Mouse (Mus musculus): ENCODE measurements around the gene Dync1i1. TPM values are rescaled to one million over a fixed set of nuclear protein-coding genes. Genes with fewer than 3 reads are reported as not detected.

Gene Dync1i1
- total and polyA plus RNA-seq, 3 experiments: 0.41 to 0.43 (median 0.42) TPM

DNA sequence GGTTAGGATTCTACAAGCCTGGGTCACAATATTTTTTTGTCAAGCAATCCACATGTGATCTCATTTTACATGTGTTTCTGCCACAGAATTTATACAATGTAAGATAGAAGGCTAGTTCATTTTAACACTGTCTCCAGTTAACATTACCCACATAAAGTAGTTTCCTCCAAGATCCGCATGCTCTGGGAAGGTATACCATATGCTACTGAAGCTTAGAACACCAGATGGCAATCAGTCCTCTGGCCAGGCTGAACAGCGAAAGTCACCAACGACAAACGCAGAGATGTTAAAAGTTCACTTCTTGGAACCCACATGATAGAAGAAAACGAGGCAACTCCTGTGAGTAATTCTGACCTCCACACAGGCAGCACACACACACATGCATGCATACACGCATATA, 265.8 kb downstream of the Dync1i1 start:
- Histone ChIP-seq H3K4me1 (ENCODE audit: control insufficient read depth, insufficient read depth, low read length) (peaks cover 5% of the 10 kb centered on the region), H3K27ac (no peak overlapping the region), H3K36me3 (ENCODE audit: control insufficient read depth, insufficient read depth, low read length) (no peaks in the 10 kb centered on the region), H3K9ac (ENCODE audit: low read depth, low read length) (no peak overlapping the region), H3K79me2 (replicated peaks; ENCODE audit: control insufficient read depth, insufficient read depth, low read length) (no peaks in the 10 kb centered on the region), H3K4me3 (no peak overlapping the region), H3K27me3 (ENCODE audit: control insufficient read depth, insufficient read depth, low read length) (no peaks in the 10 kb centered on the region; the same call in 1 of the 2 replicates)
- intact Hi-C loops (cut with DNase I): no loop called here
- TF ChIP-seq EP300 (IDR thresholded peaks at IDR 0.05; ENCODE audit: insufficient read depth, low read depth, low read length): no peak
- WGBS: 86% methylated on average over 6 of the region's 6 CpGs
- DNase-seq: no peak

DNA sequence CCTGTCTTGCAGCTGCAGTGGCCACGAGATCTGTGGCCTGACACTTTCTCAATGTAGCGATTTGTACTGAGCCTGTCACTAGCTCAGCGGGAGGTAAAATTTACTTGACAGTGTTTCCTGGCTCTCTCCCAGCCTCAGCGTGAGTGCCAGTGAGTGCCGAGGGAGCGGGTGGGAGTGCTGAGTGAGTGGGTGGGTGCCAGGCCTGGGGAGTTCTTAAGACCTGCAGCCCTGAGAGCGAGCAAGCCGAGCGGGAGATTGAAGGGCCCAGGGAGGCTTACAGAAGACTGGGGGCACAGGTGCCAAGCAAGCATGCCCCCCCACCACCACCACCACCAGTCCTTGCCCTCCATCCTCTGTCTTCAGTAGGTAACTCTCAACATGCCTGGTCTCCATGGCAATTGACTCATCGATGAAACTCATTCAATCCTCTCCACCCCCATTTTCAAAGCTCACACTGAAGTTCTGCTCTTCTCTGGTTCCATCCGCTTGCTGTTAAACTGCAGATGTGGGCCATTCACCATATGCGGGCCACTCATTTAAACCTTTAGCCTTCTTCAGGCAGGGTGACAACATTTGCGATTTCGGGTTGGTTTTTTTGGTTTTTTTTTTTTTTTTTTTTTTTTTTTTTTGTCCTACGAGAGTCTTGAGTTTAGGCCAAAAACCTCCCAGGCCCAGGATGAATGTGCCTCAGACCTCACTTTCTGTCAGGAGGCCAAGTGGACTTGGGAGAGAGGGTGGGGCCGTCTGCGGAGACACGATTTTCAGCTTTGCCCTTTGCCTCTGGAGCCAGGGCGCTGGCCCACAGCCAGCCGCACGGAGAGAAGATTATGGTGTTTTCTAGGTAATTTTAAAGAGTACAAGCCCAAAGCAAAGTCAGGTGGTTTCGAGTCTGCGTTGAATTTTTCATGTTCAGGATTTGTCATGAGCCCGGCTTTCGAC, 266.6 kb downstream of the Dync1i1 start:
- Histone ChIP-seq H3K4me3 (peak overlapping the region; percentile 10; the same call in 1 of the 2 replicates), H3K9ac (ENCODE audit: low read depth, low read length) (no peak overlapping the region), H3K4me1 (ENCODE audit: control insufficient read depth, insufficient read depth, low read length) (peaks cover 5% of the 10 kb centered on the region), H3K36me3 (ENCODE audit: control insufficient read depth, insufficient read depth, low read length) (no peaks in the 10 kb centered on the region), H3K27ac (no peak overlapping the region), H3K79me2 (replicated peaks; ENCODE audit: control insufficient read depth, insufficient read depth, low read length) (no peaks in the 10 kb centered on the region), H3K27me3 (ENCODE audit: control insufficient read depth, insufficient read depth, low read length) (no peaks in the 10 kb centered on the region; the same call in 1 of the 2 replicates)
- 37% methylated on average over 25 of the region's 25 CpGs for WGBS
- intact Hi-C loops (cut with DNase I): no loop called here
- no peak for TF ChIP-seq POLR2A (IDR thresholded peaks at IDR 0.05; ENCODE audit: insufficient read depth, low read depth, low read length)
- TF ChIP-seq CTCF (IDR thresholded peaks at IDR 0.05): no peak
- DNase-seq: peak; percentile 45

DNA sequence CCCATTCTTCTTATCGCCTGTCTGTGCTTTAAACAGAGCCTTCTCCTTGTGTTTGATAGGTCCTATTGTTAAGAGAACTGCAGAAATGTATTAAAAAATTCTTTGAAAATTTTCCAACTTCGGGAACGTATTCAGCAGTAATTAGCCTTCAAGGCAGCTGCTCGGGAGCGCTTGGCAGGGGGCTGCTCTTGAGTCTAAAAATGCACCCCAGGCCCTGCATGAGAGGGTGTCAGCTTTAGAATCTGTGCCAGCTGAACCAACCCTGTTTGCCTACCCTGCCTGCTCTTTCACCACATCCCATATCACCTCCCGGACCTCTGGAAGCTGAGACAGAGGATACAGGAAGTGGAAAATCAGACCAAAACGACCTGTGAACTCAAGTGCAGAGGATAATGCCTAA, 267.6 kb downstream of the Dync1i1 start:
- Histone ChIP-seq H3K27me3 (ENCODE audit: control insufficient read depth, insufficient read depth, low read length) (no peaks in the 10 kb centered on the region; the same call in 1 of the 2 replicates), H3K4me1 (ENCODE audit: control insufficient read depth, insufficient read depth, low read length) (peaks cover 5% of the 10 kb centered on the region), H3K4me3 (no peak overlapping the region), H3K9ac (ENCODE audit: low read depth, low read length) (no peak overlapping the region), H3K79me2 (replicated peaks; ENCODE audit: control insufficient read depth, insufficient read depth, low read length) (no peaks in the 10 kb centered on the region), H3K36me3 (ENCODE audit: control insufficient read depth, insufficient read depth, low read length) (no peaks in the 10 kb centered on the region), H3K27ac (no peak overlapping the region)
- DNase-seq: no peak
- TF ChIP-seq CTCF (IDR thresholded peaks at IDR 0.05) (no peak), EP300 (IDR thresholded peaks at IDR 0.05; ENCODE audit: insufficient read depth, low read depth, low read length) (no peak), POLR2A (IDR thresholded peaks at IDR 0.05; ENCODE audit: insufficient read depth, low read depth, low read length) (no peak)
- WGBS: 31% methylated on average over 7 of the region's 7 CpGs
- intact Hi-C loops (cut with DNase I): no loop called here

DNA sequence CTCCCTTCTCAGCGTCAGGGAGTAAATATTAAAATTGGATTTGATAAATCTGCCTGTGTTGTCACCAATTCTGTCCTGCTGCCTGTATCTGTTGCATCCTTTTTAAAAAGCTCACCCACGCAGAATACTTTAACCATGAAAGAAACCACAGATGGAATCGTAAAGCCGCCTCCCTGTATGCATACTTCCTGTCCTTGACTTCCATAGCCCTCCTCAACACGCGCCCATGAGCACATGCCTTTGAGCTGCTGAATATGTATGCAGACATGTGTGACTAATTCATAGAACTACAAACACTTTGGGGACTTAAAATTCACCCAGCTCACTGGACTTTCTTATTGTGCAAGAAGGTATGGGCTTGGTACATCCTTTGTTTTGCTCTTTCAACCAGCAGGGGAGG, 272.1 kb downstream of the Dync1i1 start:
- no peak for DNase-seq
- H3K27ac ChIP-seq: no peak overlapping the region
- H3K79me2 ChIP-seq (replicated peaks; ENCODE audit: control insufficient read depth, insufficient read depth, low read length): no peaks in the 10 kb centered on the region
- 62% methylated on average over 6 of the region's 6 CpGs for WGBS
- intact Hi-C loops (cut with DNase I): no loop called here
- H3K27me3 ChIP-seq (ENCODE audit: control insufficient read depth, insufficient read depth, low read length): no peaks in the 10 kb centered on the region; the same call in 1 of the 2 replicates
- H3K4me3 ChIP-seq: no peak overlapping the region
- H3K9ac ChIP-seq (ENCODE audit: low read depth, low read length): no peak overlapping the region
- TF ChIP-seq POLR2A (IDR thresholded peaks at IDR 0.05; ENCODE audit: insufficient read depth, low read depth, low read length) (no peak), CTCF (IDR thresholded peaks at IDR 0.05) (no peak), EP300 (IDR thresholded peaks at IDR 0.05; ENCODE audit: insufficient read depth, low read depth, low read length) (no peak)
- H3K4me1 ChIP-seq (ENCODE audit: control insufficient read depth, insufficient read depth, low read length): peaks cover 3% of the 10 kb centered on the region
- H3K36me3 ChIP-seq (ENCODE audit: control insufficient read depth, insufficient read depth, low read length): no peaks in the 10 kb centered on the region

DNA sequence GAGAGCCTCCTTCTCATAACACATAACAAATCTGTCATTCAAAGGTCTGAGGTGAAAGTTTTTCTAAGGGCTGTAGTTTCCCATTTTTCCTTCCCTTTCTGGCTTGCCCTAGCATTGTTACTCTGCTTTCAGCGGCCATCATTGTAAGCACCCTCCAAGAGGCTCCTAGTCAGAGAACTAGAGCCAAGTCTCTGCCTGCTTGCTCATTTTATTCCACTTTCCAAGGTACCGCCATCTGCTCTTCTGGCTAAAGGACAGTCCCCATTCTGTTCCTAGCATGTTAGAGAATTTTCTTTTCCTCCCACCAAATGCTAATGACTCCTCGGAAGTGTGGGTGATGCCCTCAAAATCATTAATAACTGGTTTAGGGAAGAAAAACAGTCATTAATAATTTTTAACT, 276.6 kb downstream of the Dync1i1 start:
- Histone ChIP-seq H3K36me3 (ENCODE audit: control insufficient read depth, insufficient read depth, low read length) (no peaks in the 10 kb centered on the region), H3K27ac (no peak overlapping the region), H3K79me2 (replicated peaks; ENCODE audit: control insufficient read depth, insufficient read depth, low read length) (no peaks in the 10 kb centered on the region), H3K4me1 (ENCODE audit: control insufficient read depth, insufficient read depth, low read length) (peaks cover 1% of the 10 kb centered on the region; the same call in 1 of the 2 replicates), H3K4me3 (no peak overlapping the region), H3K27me3 (ENCODE audit: control insufficient read depth, insufficient read depth, low read length) (peaks cover 1% of the 10 kb centered on the region; the same call in 1 of the 2 replicates), H3K9ac (ENCODE audit: low read depth, low read length) (no peak overlapping the region)
- TF ChIP-seq EP300 (IDR thresholded peaks at IDR 0.05; ENCODE audit: insufficient read depth, low read depth, low read length) (no peak), CTCF (IDR thresholded peaks at IDR 0.05) (no peak), POLR2A (IDR thresholded peaks at IDR 0.05; ENCODE audit: insufficient read depth, low read depth, low read length) (no peak)
- 85% methylated on average over 3 of the region's 3 CpGs for WGBS
- no peak for DNase-seq
- intact Hi-C loops (cut with DNase I): no loop called here
